Mouse (Mus musculus) central nervous system, embryonic 14 days (tissue): Measurements from ENCODE around the gene Prpf8. TPM values are rescaled to one million over a fixed set of nuclear protein-coding genes. Genes with fewer than 3 reads are reported as not detected.

Source experiments
- polyA plus RNA-seq: library from polyadenylated mRNA; depleted of rRNA; stranded (reverse); fragments of >200 nt; gene quantifications from 2 replicates; pipeline ENCODE4 v1.2.3, GENCODE M21; 2012; rRNA removed

Gene Prpf8
- 124 and 138 TPM in 2 replicates for polyA plus RNA-seq

DNA sequence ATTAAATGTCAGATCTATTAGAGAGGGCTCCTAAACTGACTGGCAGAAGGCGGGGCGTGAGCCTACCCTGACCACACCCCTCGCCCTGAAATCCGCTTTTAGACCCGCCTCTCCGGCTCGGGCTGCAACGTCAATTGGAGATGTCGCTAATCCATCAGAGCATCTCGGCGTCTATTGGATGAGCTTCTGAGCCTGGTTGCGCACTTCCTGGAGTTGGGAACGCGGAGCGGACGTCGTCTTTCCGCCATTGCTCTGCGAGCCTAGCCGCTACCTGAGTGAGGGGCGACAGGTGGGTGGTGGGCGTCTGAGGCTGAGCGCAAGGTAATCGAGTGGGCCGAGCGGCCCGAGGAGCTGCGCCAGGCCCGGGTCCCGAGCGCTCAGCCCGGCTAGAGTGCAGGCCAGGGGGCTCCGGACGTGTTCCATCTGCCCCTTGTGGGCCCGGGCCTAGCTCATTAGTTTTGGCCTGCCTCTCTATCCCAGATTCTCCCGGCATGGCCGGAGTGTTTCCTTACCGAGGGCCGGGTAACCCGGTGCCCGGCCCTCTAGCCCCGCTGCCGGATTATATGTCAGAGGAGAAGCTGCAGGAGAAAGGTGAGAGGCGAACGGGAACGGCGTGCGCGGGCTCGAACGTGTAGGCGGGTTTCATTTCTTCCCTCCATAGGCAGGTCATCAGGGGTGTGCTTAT lies at the start of gene Prpf8:
Gene Prpf8 (plus strand): TSS at position 216 of the 685 bp plus-strand sequence.

DNA sequence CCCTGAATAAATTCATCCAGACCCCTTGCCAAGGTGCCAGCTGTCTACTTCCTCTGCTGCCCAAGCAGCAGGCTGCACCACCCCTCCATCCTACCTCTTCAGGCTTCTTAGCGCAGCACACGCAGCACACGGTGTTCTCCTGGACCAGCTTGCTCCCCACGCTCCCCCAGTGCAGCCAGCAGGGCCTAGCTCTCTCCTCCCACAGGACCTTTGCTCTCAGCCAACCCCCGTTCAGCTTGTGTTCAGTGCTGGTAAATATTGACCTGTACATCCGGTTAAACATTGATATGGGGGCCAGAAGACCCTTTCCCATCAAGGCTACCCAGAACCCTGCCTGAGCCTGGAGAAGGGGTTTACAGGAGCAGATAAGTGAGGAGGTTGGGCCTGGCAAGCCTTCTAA lies 47.3 kb upstream of the Prpf8 start, which contains the start of gene Serpinf2:
Gene Serpinf2 (minus strand): TSS at position 229 of the 400 bp plus-strand sequence.

DNA sequence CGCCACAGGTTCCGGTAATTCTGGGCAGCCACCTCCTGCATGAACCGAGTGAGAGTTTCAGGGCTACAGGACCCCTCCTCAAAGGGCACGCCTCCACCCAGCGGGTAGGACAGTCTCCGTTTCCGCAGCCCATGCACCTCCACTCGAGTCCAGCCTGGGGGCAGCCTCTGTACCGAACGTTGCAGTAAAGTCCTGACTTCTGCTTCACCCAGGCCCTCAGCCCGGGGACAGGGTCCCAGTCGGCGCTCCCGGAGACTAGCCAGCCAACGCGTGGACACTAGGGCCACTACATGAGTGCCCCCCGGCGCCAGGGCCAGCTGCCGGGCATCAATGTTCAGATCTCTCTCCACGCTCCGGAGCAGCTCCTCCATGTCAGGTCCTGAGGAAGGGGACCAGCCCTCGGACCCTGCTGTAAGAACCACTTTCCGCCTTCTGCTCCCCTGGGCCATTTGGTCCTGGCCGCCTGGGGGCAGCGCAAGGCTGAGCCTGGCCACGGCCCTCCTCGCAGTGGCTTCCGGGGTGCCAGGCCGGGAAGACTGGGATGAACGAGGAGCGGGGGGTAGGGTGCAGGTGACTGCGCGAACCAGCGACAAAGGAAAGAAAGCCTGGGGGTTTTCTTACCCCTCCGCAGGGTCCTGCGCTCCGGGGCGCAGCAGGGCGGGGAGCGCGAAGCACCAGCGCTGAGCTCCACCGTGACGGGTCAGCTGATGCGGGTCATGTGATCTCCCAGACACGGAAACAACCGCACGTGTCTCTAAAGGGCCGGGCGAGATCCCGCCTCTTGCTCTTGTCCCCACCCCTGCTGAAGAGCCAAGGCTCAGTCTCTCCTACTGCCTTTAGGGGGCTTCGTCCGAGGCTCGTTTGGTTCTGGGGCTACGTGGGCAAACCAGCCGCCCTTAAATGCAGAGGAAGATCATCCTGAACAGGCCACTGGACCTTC lies 32.4 kb upstream of the Prpf8 start, which contains the start of gene Wdr81:
Gene Wdr81 (minus strand): TSS at position 727 of the 940 bp plus-strand sequence.

DNA sequence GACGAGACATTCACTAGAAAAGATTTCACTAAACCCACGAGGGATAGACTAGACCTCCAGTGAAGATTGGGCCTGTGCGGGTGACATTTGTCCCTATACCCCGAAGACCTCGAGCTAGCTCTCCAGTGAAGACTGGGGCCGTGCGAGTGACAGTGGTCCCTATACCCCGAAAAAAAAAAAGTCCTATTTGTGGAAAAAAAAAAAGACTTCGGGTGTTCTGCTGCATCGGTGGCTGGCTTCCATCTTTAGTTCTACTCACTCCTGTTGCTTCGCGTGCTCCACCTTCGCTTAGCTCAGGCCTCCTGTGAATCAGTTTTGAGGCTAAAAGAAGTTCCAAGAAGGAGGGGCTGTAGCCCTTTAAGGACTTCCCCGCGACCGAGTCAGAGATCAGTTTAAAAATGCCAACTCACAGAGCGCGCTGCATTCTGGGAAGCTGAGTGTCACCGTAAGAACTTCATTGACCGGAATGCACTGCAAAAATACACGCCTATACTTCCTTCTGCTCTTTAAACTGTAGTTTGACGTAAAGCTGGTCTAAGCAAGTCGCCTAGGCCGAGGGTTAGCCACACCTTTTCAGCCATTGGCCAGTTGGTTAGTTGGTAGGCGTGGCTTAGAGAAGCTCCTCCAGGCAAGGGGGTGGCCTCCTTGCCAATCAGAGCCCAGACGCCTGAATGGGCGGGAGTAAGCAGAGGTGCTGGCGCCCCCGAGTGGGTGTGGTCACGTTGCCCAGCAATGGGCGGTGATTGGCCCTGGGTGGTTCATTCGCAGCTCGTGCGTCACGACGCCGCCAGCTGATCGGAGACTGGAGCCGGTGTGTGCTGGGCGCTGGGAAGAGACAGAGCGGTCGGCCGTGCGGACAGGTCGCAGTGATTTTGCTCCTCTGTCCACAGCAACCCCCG lies 25.5 kb upstream of the Prpf8 start, which contains the start of gene Tlcd2:
Gene Tlcd2 (plus strand): TSS at position 872 of the 899 bp plus-strand sequence.

DNA sequence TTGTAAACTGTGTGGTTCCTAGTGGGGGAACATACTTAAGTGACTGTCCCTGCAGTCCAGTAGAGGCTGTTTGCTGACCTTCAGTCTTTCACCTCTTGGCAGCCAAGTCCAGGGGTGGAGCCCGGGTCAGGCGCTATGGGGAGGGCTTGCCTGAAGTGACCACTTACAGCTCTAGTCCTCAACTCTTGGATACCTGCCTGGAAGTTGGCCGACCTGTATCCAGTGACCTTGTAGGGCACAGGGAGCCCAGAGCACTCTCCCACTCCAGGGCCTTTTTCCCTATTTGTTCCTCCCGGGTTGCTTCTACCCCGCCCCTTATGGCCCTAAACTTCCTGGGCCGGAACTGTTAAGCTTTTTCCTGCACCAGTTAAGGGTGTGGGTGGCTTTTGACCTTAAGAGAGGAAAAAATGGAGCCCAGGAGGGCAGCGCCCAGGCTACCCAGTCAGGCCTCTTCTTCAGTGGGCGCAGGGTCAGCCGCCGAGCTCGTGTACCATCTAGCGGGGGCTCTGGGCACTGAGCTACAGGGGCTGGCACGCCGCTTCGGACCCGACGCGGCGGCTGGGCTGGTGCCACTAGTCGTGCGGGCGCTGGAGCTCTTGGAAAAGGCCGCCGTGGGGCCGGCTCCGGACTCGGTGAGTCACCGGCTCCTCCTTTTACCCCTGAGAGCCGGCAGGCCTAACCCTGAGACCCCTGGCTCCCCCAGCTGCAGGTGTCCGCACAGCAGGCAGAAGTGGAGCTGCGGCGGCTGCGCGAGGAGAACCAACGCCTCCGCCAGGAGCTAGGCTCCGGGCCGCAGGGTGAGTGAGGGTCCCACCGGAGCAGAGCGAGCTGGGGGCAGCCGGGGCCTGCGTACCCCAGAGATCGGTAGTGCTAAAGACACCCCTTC lies 23.4 kb downstream of the Prpf8 start, which contains the start of gene Rilp:
Gene Rilp (plus strand): TSS at position 354 of the 886 bp plus-strand sequence.

DNA sequence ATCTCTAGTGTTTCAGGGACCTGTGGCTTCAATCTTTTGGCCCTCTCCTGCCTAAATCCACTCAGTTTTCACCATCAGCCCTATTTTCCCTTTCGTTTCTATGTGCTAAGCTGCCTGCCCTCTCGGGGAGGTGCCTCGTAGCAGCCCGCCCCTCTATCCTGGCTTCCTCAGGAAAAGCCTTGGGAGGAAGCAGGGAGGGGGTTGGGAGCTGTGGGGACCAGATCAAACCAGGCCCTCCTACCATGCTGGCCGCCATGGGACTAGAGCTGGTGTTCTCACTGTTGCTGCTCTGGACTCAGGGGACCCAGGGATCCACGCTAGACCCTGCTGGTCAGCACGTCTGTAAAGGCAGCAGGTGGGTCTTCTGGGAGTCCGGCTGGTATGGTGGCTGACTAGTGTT lies 26.7 kb downstream of the Prpf8 start, which contains the start of gene Scarf1:
Gene Scarf1 (plus strand): TSS at position 205 of the 400 bp plus-strand sequence.

DNA sequence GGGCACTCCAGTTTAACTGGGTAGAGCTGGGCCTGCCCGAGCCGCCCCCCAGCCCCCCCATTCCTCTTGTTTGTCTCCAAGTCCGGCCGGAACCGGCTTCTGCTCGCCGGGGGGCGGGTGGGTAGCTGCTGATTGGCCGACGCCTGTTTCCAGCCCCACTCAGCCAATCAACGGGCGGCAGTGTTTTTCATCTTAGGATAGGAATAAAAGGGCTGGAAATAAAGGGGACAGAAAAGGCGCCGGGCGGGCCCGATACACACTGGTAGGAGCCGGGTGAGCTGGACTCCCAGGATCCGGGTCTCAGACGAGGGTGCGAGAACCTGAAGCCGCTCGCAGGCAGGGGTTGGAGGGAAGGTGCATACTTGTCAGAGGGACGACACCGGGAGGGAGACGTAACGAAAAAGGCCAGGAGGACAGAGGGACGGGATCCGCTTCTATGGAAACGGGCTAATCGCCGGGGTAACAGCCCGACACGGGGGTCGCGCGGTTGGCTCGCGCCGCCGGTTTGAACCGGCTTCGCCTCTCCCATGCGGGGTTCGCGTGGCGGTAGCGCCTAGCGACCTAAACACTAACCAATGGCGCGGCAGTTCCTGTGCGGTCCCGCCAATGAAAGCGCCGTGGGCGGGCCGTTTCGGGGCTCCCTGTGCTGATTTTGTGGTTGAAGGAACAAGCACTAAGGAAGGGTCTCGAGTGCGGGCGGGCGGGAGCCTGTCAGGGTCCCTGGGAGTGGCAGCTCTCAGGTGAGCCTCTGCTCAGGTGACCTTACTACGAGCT lies 45.0 kb downstream of the Prpf8 start, which contains the start of gene Slc43a2:
Gene Slc43a2 (plus strand): TSS at position 226 of the 774 bp plus-strand sequence.

Other genes with a start within 250 kb of the Prpf8 start
- 54.6 and 59.8 TPM in 2 replicates for gene Rpa1, start 138.5 kb upstream of the Prpf8 start, polyA plus RNA-seq
- gene Smyd4, start 138.4 kb upstream of the Prpf8 start, polyA plus RNA-seq = 8.2 TPM in 2 replicates
- 32.4 and 60.9 TPM in 2 replicates for gene Serpinf1, start 64.1 kb upstream of the Prpf8 start, polyA plus RNA-seq
- 0.15 and 0.22 TPM in 2 replicates for gene Serpinf2, start 47.2 kb upstream of the Prpf8 start, polyA plus RNA-seq
- 9.6 and 10.2 TPM in 2 replicates for gene Wdr81, start 32.1 kb upstream of the Prpf8 start, polyA plus RNA-seq
- 1.8 and 3.9 TPM in 2 replicates for gene Tlcd2, start 25.1 kb upstream of the Prpf8 start, polyA plus RNA-seq
- 1.3 and 1.6 TPM in 2 replicates for gene Rilp, start 23.3 kb downstream of the Prpf8 start, polyA plus RNA-seq
- gene Scarf1, start 26.7 kb downstream of the Prpf8 start, polyA plus RNA-seq = 5.4 and 5.9 TPM in 2 replicates
- gene Slc43a2, start 44.9 kb downstream of the Prpf8 start, polyA plus RNA-seq = 23.2 and 23.6 TPM in 2 replicates
- 133 and 135 TPM in 2 replicates for gene Pitpna, start 101.3 kb downstream of the Prpf8 start, polyA plus RNA-seq
- 50.6 and 55.2 TPM in 2 replicates for gene Inpp5k, start 144.2 kb downstream of the Prpf8 start, polyA plus RNA-seq
- 12.8 and 20.7 TPM in 2 replicates for gene Myo1c, start 163.7 kb downstream of the Prpf8 start, polyA plus RNA-seq
- gene Crk, start 192.4 kb downstream of the Prpf8 start, polyA plus RNA-seq = 77.4 and 84.6 TPM in 2 replicates
- 1,115 and 1,378 TPM in 2 replicates for gene Ywhae, start 246.1 kb downstream of the Prpf8 start, polyA plus RNA-seq